Mouse (Mus musculus) adrenal gland, adult 8-10 months (tissue): ENCODE measurements around the gene Abhd17b. TPM values are rescaled to one million over a fixed set of nuclear protein-coding genes. Genes with fewer than 3 reads are reported as not detected.

ENCODE experiments used
- DNase-seq: peaks from one replicate; pipeline ENCODE4 v3.0.0; 2022
- total RNA-seq, 4 experiments: library from RNA; stranded (reverse); gene quantifications; 2 replicates each; pipeline ENCODE4 v1.2.4; 2022

The Abhd17b gene
- total RNA-seq, 4 experiments from 2014 or later: 35.8 to 46.8 (median 41.4) TPM

- no peak for DNase-seq
These were observed 80.2 kb downstream of the Abhd17b start for GRCm38 (mm10) chr19:21733176-21733575.

GRCm38 (mm10) chr19:21734112-21734511, 81.1 kb downstream of the Abhd17b start:
- DNase-seq: no peak

Other genes with a start within 250 kb of the Abhd17b start
- gene Gda, start 179.7 kb upstream of the Abhd17b start, total RNA-seq: 10 to 100 TPM in 3 of 4 experiments, 1 to 10 TPM in 1; 5.4 to 12.5 (median 10.8) TPM
- 10 to 100 TPM; 23.9 to 42.9 (median 36.7) TPM for gene 1110059E24Rik, start 209 bp upstream of the Abhd17b start, total RNA-seq
- 10 to 100 TPM; 22.6 to 27.4 (median 23.2) TPM for gene Cemip2, start 125.2 kb downstream of the Abhd17b start, total RNA-seq